Mouse (Mus musculus) adrenal gland, postnatal 4 days (tissue): ENCODE data around the gene Shbg. TPM values are rescaled to one million over a fixed set of nuclear protein-coding genes. Genes with fewer than 3 reads are reported as not detected.
"Not testable (repeated sequence)": the region's sequence is repeated elsewhere in the genome, so short reads cannot be mapped to it uniquely, and the experiment has no call there.

ENCODE experiments used
- DNase-seq, 2 experiments: peaks; one replicate each; pipeline ENCODE4 v3.0.0; 2021 to 2022; ENCODE audit warnings: low spot score in 2 of 2, mixed read lengths in 2 of 2
- total RNA-seq, 2 experiments: library from RNA; stranded (reverse); gene quantifications; 2 replicates each; pipeline ENCODE4 v1.2.3; 2021

Shbg gene
- total RNA-seq, 2 experiments from 2014 or later: 0.59 TPM; not detected in 1

DNA sequence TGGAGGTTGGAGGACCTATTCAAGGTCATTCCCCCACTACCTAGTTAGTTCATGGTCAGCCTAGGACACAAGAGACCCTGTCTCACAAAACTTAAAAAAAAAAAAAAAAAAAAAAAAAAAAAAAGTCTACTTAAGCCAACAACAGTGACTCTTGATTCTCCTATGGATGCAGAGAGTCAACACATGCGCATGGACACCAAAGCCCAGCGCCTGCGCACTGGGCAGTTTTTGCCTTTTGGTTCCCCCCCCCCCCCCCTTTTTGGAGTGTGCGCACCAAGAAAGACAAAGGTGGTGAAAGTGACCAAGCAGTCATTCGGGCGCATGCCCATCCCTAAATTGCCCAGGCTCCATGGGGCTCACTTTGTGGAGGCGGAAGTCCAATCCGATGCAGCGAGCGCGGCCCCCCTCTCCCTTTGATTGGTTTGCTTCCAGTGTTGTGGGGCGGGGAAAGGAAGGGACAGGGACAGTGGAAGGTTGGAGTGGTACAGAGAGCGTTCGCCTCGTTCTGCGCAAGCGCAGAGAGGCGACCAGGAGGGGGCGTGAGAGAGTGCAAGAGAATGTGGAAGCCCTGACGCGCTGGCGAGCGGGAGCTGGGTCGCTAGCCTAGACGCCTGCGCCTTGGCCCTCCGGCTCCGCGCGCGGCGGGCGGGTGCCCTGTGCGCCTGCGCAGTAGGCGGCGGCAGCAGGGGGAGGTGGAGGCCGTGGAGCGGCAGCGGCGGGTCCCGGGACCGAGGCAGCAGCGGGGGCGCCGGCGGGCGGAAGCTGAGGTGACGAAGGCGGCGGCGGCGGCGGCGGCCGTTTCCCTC lies 14.8 kb upstream of the Shbg start, which contains the start of gene Fxr2:
Gene Fxr2, plus strand, starts transcription at position 707 of the 806 bp plus-strand sequence.
- DNase-seq: peak; percentile 99 to 100

DNA sequence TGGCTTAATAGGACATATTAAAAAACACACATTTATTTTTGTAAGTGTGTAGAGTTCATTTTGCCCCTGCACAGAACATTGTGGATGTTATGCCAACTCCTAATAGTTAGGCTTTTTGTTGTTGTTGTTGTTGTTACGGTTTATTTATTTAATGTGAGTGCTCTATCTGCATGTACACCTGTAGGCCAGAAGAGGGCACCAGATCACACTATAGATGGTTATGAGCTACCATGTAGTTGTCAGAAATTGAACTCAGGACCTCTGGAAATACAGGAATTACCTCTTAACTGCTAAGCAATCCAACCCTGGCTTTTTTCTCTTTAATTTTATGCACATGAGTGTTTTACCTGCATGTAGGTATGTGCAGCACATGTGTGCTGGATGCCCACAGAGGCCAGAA lies 12.1 kb upstream of the Shbg start:
- DNase-seq: no peak

DNA sequence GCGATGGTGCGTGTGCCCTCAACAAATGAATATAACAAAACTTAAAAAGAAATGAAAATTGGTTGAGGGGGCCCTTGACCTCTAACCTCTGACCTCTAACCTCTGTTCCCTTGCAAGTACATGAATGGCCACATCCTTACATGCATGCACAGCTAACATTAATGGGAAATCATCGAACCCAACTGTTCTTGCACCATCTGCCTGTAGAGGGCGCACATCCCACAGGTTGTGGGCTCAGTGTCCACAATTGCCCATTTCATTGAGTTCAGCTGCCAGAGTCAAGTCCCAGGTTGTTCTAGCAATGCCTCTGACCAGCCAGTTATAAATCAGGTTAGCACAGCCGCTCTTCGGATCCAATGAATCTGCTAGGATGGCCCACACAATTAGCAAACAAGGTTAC lies 10.6 kb upstream of the Shbg start:
- DNase-seq: peak in 1 of 2 experiments; percentile 50

DNA sequence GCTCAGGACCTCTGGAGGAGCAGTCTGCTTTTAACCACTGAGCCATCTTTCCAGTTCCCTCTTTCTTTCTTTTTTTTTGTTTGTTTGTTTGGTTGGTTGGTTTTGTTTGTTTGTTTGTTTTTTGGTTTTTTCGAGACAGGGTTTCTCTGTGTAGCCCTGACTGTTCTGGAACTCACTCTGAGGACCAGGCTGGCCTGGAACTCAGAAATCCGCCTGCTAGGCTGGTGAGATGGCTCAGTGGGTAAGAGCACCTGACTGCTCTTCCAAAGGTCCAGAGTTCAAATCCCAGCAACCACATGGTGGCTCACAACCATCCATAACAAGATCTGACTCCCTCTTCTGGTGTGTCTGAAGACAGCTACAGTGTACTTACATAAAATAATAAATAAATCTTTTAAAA lies 6.6 kb upstream of the Shbg start:
- DNase-seq: not testable (repeated sequence)

DNA sequence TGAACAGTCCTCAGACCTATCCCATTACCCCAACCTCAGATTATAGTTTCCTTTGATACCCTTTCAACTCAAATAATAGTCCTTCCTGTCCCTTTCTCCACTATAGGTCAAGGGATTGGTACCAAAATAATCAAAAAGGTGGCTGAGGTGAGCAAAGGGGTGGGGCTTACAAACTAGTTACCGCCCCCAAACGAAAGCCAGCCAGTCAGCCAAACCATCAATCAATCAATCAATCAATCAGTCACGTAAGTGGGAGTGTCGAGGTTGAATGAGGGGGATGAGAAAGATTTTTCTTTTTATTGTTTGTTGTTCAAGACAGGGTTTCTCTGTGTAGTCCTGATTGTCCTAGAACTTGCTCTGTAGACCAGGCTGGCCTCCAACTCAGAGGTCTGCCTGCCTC lies 5.3 kb upstream of the Shbg start:
- DNase-seq: no peak

DNA sequence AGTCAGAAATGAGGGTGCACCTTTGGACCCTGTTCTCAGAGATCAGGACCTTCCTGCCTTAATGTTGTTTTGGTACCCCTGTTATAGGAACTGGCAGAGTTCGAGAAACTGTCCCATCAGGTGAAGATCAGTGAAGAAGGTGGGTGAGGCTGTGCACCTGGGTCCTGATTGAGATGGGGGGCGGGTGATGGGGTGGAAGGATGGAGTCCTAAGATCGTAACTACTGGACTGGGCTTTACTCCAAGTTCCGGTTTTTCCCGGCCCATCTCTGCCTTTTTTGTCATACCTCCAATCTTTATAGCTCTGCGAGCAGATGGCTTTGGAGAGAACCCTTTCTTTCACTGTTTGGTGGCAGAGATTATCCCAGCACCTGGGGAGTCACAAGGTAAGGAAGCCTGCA lies 4.7 kb upstream of the Shbg start:
- DNase-seq: no peak

DNA sequence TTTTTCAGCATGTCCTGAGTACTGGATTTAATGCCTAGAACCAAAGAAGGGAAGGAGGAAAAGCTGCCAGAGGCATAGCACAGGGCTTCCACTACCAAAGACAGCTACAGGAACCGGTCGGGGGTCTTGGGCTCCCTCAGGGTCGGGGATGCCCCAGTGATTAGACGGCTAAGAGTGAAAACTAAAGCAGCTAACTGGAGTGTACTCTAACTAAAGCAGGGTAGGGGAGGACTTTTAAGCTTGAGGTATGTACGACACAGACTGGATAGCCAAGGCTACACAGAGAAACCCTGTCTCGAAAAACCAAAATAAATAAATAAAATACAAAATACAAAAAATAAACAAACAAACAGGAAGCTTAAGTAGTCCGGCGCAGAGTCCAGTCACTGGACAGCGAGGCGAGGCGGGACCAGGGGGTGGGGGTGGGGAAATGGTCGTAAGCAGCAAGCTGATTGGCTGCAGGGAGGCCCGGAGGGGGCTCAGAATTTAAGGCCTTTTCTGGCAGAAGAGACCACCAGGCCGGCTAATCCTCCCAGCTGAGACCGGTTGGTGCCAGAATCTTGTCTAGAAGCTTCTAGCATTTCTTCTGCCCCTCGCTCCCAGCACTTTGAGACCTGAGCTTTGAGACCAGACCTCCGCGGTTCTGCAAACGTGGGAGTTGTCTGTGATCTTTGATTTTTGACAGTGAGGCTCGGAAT lies 4.0 kb upstream of the Shbg start, which contains the start of gene Sat2:
Gene Sat2, plus strand, starts transcription at position 454 of the 698 bp plus-strand sequence.
- DNase-seq: peak in 1 of 2 experiments; percentile 30

DNA sequence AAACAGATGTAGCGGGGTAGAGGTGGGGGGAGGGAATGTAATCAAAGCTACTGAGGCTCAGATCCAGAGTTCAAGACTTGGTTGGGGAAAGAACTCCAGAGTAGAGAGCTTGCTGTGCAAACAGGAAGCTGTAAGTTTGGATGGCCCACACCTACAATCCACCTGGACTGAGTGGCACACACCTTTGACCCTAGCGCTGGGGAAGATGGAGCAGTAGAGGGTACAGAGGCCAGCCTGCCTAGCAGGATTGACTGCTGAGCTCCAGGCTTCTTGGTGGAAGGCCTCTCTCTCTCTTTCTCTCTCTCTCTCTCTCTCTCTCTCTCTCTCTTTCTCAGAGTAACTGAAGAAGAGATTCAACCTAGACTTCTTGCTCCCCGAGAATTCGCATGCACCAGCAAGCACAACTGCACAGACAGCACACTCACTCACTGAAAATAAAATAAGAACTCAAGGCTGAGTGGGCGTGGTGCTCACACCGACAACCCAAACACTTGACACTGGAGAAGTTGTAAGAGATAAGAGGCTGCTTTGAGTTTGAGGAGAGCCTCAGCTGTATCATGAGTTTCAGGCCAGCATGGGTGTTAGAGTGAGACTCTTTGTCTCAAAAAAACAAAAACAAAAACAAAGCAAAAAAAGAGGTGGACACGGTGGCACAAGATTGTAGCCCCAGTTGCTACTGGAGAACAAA lies 2.8 kb upstream of the Shbg start:
- DNase-seq: no peak

DNA sequence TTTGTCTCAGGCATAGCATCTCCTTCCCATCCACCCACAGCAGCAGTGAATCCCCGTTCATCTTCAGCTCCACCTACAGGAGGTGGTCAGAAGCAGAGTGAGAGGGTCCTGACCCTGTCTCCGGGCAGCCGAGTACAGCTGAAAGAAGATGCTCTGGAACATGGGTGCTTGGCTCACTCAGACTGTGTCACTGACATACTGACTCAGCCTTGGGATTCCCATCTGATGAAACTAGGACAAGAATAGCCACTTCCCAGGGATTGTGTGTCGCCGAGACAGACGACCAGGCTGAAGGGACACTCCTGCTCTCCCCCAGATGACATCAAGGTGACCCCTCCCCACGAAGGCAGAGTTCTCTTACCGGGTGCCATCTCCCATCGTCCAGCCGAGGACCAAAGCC lies 924 bp downstream of the Shbg start:
- DNase-seq: no peak

DNA sequence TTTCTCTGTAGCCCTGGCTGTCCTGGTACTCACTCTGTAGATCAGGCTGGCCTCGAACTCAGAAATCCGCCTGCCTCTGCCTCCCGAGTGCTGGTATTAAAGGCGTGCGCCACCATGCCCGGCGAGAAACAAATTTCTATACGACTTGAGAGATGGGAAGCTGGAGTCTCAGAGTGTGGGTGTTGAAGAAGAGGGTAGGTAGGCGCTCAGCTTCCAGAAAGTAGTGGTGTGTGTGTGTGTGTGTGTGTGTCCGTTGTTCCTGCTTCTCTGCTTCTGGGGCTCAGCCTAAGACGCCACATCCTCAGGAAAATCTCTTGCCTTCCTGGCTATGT lies 3.5 kb downstream of the Shbg start:
- not testable (repeated sequence) for DNase-seq

DNA sequence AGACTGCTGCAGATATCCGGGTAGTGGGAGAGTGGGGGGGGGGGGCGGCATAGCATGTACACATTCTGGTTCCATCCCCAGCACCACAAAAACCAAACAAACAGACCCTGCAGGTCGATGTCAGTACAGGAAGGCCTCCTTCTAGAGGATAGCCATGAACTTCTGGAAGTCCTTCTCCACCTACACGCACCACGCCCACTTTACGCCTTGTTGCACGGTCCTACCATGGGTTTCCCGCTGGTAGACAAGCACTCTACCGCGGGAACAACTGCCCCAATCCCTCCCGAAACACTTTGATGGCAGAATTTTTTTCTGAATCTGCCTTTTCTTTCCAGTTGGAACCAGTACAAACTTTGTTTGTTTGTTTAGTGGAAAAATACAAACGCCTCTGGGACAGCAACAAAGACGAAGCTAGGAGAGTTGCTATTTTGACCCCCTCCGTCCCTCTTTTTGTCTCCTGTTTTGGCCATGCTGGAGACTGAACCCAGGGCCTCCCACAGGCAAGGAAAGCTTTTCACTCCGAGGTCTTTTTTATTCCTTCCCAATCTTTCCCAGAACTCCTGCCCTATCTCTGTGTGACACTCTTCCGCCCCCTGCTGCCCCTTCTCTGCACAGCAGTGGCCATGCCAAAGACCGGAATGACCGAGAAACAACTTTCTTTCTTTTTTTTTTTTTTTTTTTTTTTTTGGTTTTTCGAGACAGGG lies 4.0 kb downstream of the Shbg start:
- DNase-seq: peak; percentile 63 to 82

DNA sequence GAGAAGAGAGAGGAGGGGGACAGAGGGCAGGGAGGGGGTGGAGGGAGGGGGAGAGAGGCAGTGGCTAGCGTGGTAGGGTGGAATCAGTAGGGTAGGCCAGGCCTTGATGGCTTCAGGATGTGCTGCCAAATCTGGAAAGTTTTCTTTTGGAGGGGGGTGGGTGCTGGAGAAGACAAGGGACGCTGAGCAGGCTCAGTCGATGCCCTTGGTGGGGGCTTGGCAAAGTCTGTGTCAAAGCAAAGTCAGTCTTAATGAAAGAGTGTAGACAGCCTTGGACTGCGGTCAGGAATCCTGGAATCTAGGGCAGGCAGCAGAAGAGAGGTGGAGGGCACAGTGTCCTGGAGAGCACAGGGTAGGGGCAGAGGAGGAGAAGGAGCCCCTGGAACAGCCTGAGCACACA lies 6.8 kb downstream of the Shbg start:
- DNase-seq: no peak

DNA sequence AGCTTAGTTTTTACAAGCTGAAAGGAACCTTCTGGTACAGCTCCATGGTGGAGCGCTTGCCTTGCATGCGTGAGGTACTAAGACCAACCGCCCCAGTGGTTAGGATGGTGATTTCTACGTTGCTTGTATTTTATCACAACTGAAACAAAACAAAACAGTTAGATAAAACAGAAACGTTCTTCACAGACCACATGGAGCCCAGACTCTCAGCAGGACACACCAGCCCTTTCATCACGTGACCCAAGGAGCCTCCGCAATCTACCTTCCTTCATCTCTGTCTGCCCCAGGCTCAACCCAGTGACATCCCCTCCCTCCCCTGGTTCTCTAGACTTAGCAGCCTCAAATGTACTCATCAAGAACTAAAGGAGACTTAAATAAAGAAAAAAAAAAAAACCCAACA lies 8.3 kb downstream of the Shbg start:
- DNase-seq: no peak

DNA sequence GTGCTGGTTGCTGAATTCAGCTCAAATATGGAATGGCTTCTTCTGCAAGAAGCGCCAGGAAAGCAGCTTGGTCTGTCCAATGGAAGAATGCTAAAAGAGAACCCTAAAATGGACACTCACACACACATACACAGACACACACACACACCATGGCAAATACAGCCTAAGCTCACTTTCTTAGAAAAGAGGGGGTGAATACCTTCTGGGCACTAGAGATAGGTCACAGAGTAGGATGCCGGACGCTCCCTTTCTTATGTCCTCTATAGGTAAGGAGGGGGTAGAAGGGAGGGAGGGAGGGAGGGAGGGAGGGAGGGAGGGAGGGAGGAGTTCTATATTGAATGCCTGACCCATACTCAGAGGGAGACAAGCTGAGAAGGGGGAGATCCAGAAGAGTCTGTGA lies 9.2 kb downstream of the Shbg start:
- DNase-seq: no peak

DNA sequence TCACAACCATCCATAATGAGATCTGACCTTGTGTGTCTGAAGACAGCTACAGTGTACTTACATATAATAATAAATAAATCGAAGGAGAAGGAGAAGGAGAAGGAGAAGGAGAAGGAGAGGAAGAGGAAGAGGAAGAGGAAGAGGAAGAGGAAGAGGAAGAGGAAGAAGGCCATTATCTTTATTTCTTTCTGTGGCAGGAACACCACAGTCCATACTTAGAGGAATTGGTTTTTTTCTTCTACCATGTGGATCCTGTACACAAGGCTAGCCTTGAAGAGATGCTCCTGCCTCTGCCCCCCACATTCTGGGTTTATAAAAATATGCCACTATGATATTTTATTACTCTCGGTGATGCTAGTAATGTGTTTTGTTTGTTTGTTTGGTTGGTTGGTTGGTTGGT lies 10.9 kb downstream of the Shbg start:
- no peak for DNase-seq

DNA sequence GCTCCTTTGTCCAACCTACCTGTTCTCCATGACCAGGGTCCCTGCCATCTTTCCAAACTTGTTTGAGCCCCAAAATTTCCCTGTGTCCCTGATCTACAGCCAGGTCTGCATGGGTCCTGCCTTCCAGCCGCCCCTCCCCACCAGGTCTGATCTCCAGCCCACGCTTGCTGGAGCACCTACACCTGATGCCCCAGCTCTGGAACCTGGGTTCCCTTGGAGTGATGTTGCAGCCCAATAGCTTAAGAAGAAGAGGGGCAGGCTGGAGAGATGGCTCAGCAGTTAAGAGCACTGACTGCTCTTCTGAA lies 11.3 kb downstream of the Shbg start:
- no peak for DNase-seq

DNA sequence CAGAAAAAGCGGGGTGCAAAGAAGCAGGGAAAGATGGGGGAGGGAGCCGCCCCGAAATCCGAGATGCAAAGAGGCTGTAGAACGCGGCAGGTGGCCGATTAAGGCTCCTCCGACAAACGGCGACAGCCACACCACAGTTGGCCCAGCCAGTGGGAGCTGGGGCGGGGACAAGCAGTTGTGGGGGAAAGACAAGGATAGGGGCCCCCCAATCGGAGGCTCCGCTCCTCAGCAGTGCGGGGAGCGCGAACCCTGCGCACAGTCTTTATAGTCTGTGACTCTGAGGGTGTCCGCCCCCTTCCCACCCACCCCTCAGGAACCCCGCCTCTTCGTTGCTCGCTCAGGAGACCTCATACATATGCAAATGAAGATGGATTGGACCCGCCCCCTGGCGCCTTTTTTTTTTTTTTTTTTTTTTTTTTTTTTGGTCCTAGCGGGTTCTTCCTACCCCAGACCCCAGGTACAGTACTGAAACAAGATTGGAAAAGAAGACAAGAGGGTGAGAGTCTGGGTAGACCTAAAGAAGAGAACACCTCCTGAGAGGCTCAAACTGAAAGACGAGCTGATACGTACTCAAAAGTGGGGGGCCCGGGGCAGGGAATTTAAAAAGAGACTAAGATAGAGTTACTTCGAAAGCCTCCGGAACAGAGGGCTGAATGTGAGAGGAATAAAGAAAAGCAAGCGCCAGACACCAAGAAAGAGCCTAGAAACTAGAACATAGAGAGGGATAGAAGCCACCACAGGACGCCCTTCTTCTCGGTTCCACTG lies 11.8 kb downstream of the Shbg start, which contains the start of gene Atp1b2:
Gene Atp1b2, minus strand, starts transcription at position 217 of the 765 bp plus-strand sequence.
- DNase-seq: peak; percentile 53 to 60

DNA sequence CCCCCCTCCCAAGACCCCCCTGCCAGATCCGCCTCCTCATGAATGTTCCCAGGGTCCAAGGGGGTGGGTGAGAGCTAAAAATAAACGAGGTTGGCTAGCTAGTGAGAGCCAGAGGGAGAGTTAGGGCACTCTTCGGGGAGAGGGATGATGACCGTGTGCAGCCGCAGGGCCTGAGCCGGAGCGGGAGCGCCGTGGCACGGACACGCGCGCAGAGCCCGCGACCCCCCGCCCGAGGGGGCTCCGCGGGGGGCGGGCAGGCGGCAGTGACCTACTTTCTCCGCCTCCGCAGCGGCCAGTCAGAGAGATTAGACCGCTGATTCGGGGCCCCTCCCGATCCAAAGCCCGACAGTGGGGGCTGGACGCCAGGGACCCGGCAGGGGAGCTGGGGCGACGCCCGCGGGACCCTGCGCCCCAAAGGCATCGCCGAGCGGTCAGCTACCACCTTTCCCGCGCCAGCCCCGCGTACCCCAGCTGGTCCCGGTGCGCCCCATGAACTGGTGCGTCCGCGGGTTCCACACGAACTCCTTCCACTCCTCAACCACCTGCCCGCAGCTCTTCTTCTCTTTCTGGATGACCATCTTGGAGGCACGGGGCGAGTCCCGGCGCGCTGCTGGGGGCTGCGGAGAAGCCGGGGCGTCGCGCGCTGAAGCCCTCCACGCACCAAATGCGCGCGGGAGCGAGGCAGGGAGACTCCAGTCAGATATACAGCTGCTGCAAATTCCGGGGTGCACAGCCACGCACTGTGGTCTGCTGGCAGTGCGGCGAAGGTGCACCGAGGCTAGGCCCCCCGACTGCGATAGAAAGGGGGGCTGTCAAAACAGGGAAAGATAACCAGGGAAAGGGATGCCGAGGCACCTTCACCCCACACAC lies 12.7 kb downstream of the Shbg start:
- DNase-seq: no peak

DNA sequence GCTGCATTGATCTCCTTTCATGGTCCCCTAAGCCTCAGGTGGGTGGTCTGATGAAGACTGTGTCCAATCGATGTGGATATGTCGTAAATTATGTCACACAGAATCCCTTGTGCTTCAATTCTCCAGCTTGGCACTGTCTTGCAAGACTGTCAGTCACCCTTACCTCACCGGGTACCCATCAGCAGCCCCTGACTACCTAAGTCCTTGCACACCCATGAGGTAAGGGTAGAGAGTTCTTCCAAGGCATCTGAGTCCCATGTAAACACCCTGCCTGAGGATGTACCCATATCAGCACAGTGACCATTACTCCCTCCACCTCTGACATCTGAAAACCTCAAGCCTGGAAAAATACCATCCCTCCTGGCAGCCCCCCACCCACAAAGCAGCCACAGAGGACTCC lies 13.4 kb downstream of the Shbg start:
- DNase-seq: no peak

DNA sequence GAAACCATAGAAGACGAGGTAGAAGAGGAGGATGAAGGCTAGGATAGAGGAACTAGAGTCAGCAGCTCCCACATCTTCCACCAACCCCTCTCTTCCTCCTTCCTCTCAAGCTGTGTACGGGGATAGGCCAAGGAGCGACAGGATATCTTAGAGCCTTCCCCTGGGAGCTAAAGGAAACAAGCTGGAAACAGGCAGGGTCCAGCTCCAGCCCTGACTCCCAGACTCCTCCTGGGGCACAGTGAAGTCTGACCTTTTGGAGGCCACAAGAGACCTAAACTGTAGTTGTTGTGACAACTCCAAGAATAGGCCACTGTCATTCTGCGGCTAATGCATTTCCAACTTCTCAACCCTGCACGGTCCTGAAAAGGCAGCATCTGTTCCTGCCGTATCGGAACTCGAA lies 14.2 kb downstream of the Shbg start:
- DNase-seq: no peak
